Mouse (Mus musculus) myocyte (in vitro differentiated cells): Measurements from ENCODE around the gene Spem2.

Experiments
- CEBPB ChIP-seq: IDR thresholded peaks from 2 replicates; pipeline ENCODE4 v1.6.1; 2011; ENCODE audit warnings: mild to moderate bottlenecking, moderate library complexity; ENCODE audit not compliant: poor library complexity, insufficient read depth, severe bottlenecking
- E2F4 ChIP-seq: IDR thresholded peaks from one replicate; pipeline ENCODE4 v1.6.1; 2011; ENCODE audit warnings: mild to moderate bottlenecking, control low read depth, moderate library complexity; ENCODE audit not compliant: insufficient read depth
- MAX ChIP-seq: IDR thresholded peaks from one replicate; pipeline ENCODE4 v1.6.1; 2011; ENCODE audit warnings: low read depth, mild to moderate bottlenecking, control low read depth
- MYOD1 ChIP-seq, 3 experiments: IDR thresholded peaks; one replicate each; pipeline ENCODE4 v1.6.1; 2011; ENCODE audit warnings: control low read depth in 2 of 3, low read depth in 2 of 3, mild to moderate bottlenecking in 2 of 3, moderate library complexity in 1 of 3; ENCODE audit not compliant: insufficient read length in 2 of 3, control insufficient read depth in 1 of 3
- POLR2A ChIP-seq: IDR thresholded peaks from one replicate; pipeline ENCODE4 v1.6.1; 2011; ENCODE audit warnings: low read depth, mild to moderate bottlenecking, control low read depth, moderate library complexity; ENCODE audit not compliant: insufficient read length
- POLR2AphosphoS2 ChIP-seq: IDR thresholded peaks from one replicate; pipeline ENCODE4 v1.6.1; 2011; ENCODE audit warnings: low read depth, control low read depth; ENCODE audit not compliant: insufficient read length
- TCF12 ChIP-seq: IDR thresholded peaks from one replicate; pipeline ENCODE4 v1.6.1; 2011; ENCODE audit warnings: mild to moderate bottlenecking, control low read depth; ENCODE audit not compliant: poor library complexity, insufficient read depth, severe bottlenecking
- TCF3 ChIP-seq: IDR thresholded peaks from one replicate; pipeline ENCODE4 v1.6.1; 2011; ENCODE audit warnings: low read depth, control low read depth; ENCODE audit not compliant: insufficient read length

- no peak for TF ChIP-seq POLR2A
- TF ChIP-seq POLR2AphosphoS2: no peak
- no peak for TF ChIP-seq E2F4
- no peak for TF ChIP-seq MAX
- TF ChIP-seq TCF12: no peak
- TF ChIP-seq TCF3: no peak
- TF ChIP-seq CEBPB: no peak
- no peak for TF ChIP-seq MYOD1 (IDR thresholded peaks at IDR 0.05; ENCODE audit: control insufficient read depth in 1 of 3, insufficient read length in 2 of 3, low read depth in 2 of 3)
These were observed 10.6 kb downstream of the Spem2 start for GRCm38 (mm10) chr11:69807641-69808040.
